Mouse (Mus musculus) embryonic fibroblast, embryonic 13.5 days (primary cell): ENCODE data around the gene Prrg2. TPM values are rescaled to one million over a fixed set of nuclear protein-coding genes. Genes with fewer than 3 reads are reported as not detected.
"Not testable (repeated sequence)": the region's sequence is repeated elsewhere in the genome, so short reads cannot be mapped to it uniquely, and the experiment has no call there.

Source experiments
- H3K27ac ChIP-seq: 2 replicates; pipeline ENCODE4 v1.5.1; 2012; ENCODE audit warnings: low read length, control low read depth, inconsistent platforms; ENCODE audit not compliant: insufficient read depth
- H3K4me1 ChIP-seq: 2 replicates; pipeline ENCODE4 v1.6.1; 2011; ENCODE audit warnings: low read length; ENCODE audit not compliant: control insufficient read depth, insufficient read depth
- H3K4me3 ChIP-seq: 2 replicates; pipeline ENCODE4 v1.5.1; 2011; ENCODE audit warnings: mild to moderate bottlenecking, control low read depth, low read length; ENCODE audit not compliant: insufficient read depth
- CTCF ChIP-seq: IDR thresholded peaks from 2 replicates; pipeline ENCODE4 v1.5.1; 2011; ENCODE audit warnings: mild to moderate bottlenecking, control low read depth, low read length, moderate library complexity, borderline replicate concordance; ENCODE audit not compliant: insufficient read depth
- POLR2A ChIP-seq: IDR thresholded peaks from 2 replicates; pipeline ENCODE4 v1.6.1; 2011; ENCODE audit warnings: low read depth, mild to moderate bottlenecking, control low read depth, low read length, moderate library complexity
- polyA plus RNA-seq: library from polyadenylated mRNA; stranded (reverse); fragments of >200 nt; gene quantifications from 2 replicates; pipeline ENCODE4 v1.2.4, GENCODE M21; 2011; ENCODE audit warnings: low read depth; ENCODE audit not compliant: missing spikeins, insufficient read length

The Prrg2 gene
- polyA plus RNA-seq, 1 experiment, result 15.1 TPM

DNA sequence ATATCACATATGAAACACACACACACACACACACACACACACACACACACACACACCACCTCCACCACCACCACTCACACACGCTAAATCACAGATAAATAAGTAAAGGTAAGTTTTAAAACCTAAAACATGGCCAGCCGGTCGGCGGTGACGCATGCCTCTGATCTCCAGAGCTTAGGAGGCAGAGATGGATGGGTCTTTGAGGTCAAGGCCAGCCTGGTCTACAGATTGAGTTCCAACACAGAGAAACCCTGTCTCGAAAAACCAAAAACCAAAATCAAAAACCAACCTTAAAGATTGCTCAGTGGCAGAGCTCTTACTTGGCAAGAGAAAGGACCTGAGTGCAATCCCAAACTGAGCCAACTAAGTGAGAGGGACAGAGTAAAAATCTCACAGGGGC, 37.6 kb upstream of the Prrg2 start:
- Histone ChIP-seq H3K4me3 (no peak overlapping the region), H3K27ac (no peak overlapping the region), H3K4me1 (no peaks in the 10 kb centered on the region)
- TF ChIP-seq CTCF (no peak), POLR2A (no peak)

DNA sequence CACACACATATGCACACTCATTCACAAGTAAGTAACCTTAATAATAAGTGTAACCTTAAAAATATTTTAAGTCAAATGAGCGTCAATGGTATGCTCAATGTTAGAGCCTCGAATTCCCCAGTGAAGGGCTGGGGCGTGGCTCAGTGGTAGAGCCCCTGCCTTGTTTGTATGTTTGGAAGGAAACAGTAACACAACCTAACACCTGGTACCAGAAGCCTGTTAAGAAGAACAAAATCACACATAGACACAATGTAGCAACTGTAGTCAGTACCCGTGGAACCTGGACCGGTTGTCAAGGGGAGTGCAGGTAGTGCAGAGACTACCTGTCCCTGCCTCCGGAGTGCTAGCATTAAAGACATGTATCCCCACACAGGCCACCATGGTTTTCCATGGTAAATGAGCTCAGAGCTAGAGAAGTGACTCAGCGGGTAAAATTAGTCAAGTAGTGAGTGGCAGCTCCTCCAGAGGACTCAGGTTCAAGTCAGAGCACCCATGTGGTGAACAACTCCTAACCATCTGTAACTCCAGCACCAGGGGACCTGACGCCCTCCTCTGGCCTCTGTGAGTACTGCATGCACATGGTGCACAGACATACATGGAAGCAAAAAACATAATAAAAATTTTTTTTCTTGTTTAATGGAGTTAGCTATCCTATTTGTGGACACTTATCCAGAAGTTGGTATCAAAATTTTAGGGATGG, 36.2 kb upstream of the Prrg2 start:
- H3K27ac ChIP-seq, result no peak overlapping the region
- TF ChIP-seq POLR2A (no peak), CTCF (no peak)
- H3K4me3 ChIP-seq, result no peak overlapping the region
- H3K4me1 ChIP-seq, result no peaks in the 10 kb centered on the region

DNA sequence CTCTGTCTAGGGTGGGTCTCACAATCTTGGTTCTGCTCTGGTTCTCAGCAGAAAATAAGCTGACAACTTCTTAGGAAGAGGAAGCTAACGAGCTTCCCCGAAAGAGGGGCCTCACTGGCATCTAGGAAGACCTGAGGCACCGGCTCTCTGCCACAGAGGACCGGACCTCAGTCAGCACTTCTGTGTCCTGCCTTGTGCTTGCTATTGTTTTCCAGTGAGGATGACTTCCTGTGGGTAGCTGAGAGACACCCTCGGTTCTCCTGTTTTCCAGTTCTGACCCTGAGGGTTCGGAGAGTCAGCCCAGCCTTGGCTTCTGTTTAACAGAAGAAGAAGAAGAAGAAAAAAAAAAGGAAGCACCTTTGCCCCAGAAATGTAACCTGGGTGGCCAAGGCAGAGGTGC, 35.0 kb upstream of the Prrg2 start:
- no peak overlapping the region for H3K27ac ChIP-seq
- TF ChIP-seq CTCF (no peak), POLR2A (no peak)
- no peak overlapping the region for H3K4me3 ChIP-seq
- H3K4me1 ChIP-seq, result peaks cover 5% of the 10 kb centered on the region; the same call in 1 of the 2 replicates

DNA sequence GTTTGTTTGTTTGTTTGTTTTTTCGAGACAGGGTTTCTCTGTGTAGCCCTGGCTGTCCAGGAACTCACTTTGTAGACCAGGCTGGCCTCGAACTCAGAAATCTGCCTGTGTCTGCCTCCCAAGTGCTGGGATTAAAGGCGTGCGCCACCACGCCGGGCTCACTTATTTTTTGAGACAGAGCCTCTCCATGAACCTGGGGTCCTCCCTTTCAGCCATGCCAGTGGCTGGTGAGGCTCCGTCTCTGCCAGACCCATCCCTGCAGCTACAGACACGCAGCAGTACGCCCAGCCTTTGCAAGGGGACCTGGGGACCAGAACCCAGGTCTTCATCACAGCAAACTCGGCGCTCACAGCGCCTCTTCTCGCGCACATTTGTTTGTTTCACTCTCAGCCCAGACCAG, 33.5 kb upstream of the Prrg2 start:
- H3K4me1 ChIP-seq, H3K4me3 ChIP-seq, H3K27ac ChIP-seq: not testable (repeated sequence)

DNA sequence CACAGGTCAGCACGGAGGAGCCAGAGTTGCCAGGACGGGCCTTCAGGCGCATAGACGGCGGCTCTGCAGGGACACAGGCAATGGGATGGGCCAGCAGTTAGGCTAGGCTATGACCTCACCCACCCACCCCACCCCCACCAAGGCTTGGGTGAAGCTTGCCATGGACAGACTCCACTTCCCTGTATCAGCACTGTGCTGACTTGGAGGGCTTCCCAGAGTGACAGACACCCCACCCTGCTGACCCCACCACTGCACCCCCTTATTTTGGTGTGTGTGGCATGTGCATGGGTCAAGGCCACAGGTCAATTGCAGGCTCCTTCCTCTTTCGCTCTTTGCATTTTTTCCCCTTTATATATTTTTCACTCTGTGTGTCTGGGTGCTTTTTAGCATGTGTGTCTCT, 32.9 kb upstream of the Prrg2 start:
- Histone ChIP-seq H3K4me3 (no peak overlapping the region), H3K4me1 (peaks cover 5% of the 10 kb centered on the region; the same call in 1 of the 2 replicates), H3K27ac (no peak overlapping the region)
- TF ChIP-seq POLR2A (no peak), CTCF (no peak)

DNA sequence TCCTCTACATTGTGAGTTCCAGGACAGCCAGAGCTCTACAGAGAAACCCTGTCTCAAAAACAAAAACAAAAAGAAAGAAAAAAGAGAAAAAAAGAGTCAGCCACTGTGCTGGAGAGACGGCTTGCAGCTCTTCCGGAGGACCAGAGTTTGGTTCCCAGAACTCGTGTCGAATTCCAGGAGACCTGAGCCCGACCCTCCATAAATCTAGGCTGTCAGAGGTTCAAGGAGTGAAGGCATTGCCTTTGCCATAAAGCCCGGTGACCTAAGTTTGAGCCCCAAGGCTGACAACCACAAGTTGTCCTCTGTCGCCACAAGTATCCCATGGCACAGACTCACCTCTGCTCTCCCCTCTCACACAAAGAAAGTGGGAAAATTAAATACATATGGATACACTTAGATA, 31.6 kb upstream of the Prrg2 start:
- H3K27ac ChIP-seq, result no peak overlapping the region
- no peak overlapping the region for H3K4me3 ChIP-seq
- TF ChIP-seq CTCF, result no peak
- TF ChIP-seq POLR2A, result no peak
- H3K4me1 ChIP-seq, result peaks cover 5% of the 10 kb centered on the region; the same call in 1 of the 2 replicates

DNA sequence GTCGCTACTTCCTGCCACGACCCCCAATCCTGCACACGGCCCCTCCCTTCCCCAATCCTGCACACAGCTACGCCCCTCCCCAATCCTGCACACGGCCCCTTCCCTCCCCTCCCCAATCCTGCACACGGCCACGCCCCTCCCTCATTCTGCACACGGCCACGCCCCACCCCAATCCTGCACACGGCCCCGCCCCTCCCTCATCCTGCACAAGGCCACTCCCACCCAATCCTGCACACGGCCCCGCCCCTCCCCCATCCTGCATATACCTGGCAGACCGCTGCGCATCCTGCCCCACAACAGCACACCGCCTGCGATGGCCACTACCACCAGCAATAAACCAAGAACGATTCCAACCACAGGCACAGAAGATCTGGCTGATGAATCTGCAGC, 31.0 kb upstream of the Prrg2 start:
- TF ChIP-seq POLR2A (no peak), CTCF (no peak)
- Histone ChIP-seq H3K4me3 (no peak overlapping the region), H3K4me1 (peaks cover 5% of the 10 kb centered on the region; the same call in 1 of the 2 replicates), H3K27ac (no peak overlapping the region)

DNA sequence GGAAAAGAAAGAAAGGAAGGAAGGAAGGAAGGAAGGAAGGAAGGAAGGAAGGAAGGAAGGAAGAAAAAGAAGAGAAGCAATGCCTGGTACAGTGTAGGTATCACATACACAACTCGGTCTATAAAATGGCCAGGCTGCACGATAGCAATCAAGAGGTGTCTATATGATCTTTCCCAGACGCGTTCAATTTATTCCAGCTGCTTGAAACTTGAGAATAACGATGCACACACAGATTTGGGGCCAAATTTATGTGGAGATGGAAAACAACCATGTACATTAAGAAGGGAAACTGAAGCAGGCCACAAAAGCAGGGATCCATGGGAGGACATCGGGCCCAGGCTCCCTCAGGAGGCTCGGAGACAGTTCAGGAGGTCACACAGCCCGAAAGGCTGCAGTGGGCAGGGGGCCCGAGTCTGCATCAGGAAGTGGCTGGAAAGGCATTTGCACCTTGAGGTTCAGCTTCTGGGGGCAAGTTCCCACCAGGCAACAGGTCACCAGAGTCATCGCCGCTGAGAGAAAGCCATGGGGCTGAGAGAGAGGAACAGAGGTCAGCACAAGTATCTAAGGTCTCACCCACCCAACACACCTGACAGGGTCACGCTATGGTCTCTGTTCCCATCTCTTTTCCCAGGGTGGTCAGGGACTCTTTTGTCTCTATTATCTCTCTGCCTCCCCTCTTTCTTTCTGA, 30.5 kb upstream of the Prrg2 start:
- H3K4me3 ChIP-seq, result no peak overlapping the region
- H3K27ac ChIP-seq, result 0 out of 2 replicates have a peak overlapping the region, but pooled peaks have one; percentile 35
- TF ChIP-seq CTCF (no peak), POLR2A (no peak; the same call in 1 of the 2 replicates)
- peaks cover 5% of the 10 kb centered on the region; the same call in 1 of the 2 replicates for H3K4me1 ChIP-seq

DNA sequence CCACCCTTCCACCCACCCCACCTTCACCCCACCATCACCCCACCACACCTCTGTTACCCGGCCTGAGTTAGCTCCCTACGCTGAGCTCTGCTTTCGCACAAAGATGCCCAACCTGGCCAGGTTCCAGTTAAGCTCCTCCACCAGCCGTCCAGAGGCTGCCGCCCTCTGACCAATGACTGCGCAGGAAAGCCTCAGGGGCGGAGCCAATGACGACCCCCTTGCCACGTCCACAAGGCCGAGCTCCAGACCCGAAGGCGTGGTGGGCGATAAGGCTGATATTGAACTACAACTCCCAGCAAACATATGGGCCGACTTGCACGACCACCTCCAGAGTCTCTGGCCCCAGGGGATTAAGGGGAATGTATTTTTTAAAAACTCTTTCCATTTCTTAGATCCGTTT, 29.6 kb upstream of the Prrg2 start, which contains the start of gene Rcn3:
TSS of gene Rcn3 (minus strand) at position 174 of the 400 bp plus-strand sequence.
- TF ChIP-seq POLR2A, result peak; percentile 93
- TF ChIP-seq CTCF, result no peak
- peaks cover 5% of the 10 kb centered on the region; the same call in 1 of the 2 replicates for H3K4me1 ChIP-seq

More for the DNA sequence above, 29.6 kb upstream of the Prrg2 start, which contains the start of gene Rcn3:
- peak within 1 kb of the TSS; percentile 85 for H3K27ac ChIP-seq
- H3K4me3 ChIP-seq, result peak within 1 kb of the TSS; percentile 60
